Mouse (Mus musculus) brain, embryonic 14.5 days (tissue): ENCODE data around the gene Nsun2. TPM values are rescaled to one million over a fixed set of nuclear protein-coding genes. Genes with fewer than 3 reads are reported as not detected.

Source experiments
- DNase-seq: peaks from one replicate; pipeline ENCODE4 v3.0.0-alpha.2; 2011; ENCODE audit warnings: low read depth
- CTCF ChIP-seq: fragments of 200-500 bp; IDR thresholded peaks from 2 replicates; pipeline ENCODE4 v1.5.1; 2012; ENCODE audit warnings: inconsistent platforms, mild to moderate bottlenecking, moderate library complexity, borderline replicate concordance; ENCODE audit not compliant: insufficient read depth, insufficient read length; ENCODE audit errors: extremely low read depth
- POLR2A ChIP-seq: fragments of 200-500 bp; IDR thresholded peaks from 2 replicates; pipeline ENCODE4 v1.6.1; 2012; ENCODE audit warnings: mild to moderate bottlenecking, inconsistent platforms, borderline replicate concordance; ENCODE audit not compliant: poor library complexity, insufficient read depth, insufficient read length, severe bottlenecking; ENCODE audit errors: extremely low read depth
- polyA plus RNA-seq: library from polyadenylated mRNA; depleted of rRNA; stranded (reverse); fragments of >200 nt; gene quantifications from 2 replicates; pipeline ENCODE4 v1.2.3, GENCODE M21; 2012

Gene Nsun2
- polyA plus RNA-seq, 1 experiment: 79.8 TPM

- no peak for DNase-seq
- TF ChIP-seq POLR2A: no peak
- TF ChIP-seq CTCF: no peak
These were observed 8.2 kb downstream of the Nsun2 start for GRCm38 (mm10) chr13:69541776-69542175.

- DNase-seq: peak; percentile 31
These were observed 9.2 kb downstream of the Nsun2 start for GRCm38 (mm10) chr13:69542571-69543352.

GRCm38 (mm10) chr13:69543595-69543994, 10.0 kb downstream of the Nsun2 start:
- no peak for TF ChIP-seq POLR2A
- no peak for TF ChIP-seq CTCF
- DNase-seq: no peak

More at GRCm38 (mm10) chr13:69542571-69543352, 9.2 kb downstream of the Nsun2 start:
- TF ChIP-seq CTCF (no peak), POLR2A (no peak)

GRCm38 (mm10) chr13:69545019-69545418, 11.5 kb downstream of the Nsun2 start:
- peak; percentile 61; the same call in 1 of the 2 replicates for TF ChIP-seq CTCF
- TF ChIP-seq POLR2A: no peak
- peak; percentile 58 for DNase-seq

- no peak for DNase-seq
- no peak for TF ChIP-seq POLR2A
- TF ChIP-seq CTCF: no peak
These were observed 14.1 kb downstream of the Nsun2 start for GRCm38 (mm10) chr13:69547488-69548180.

- DNase-seq: no peak
- TF ChIP-seq CTCF (no peak), POLR2A (no peak)
These were observed 16.4 kb downstream of the Nsun2 start for GRCm38 (mm10) chr13:69549980-69550379.

- DNase-seq: no peak
- TF ChIP-seq CTCF: no peak
- no peak for TF ChIP-seq POLR2A
These were observed 17.3 kb downstream of the Nsun2 start for GRCm38 (mm10) chr13:69550831-69551230.

- TF ChIP-seq CTCF (peak; percentile 77), POLR2A (no peak)
- DNase-seq: peak; percentile 48
These were observed 19.5 kb downstream of the Nsun2 start for GRCm38 (mm10) chr13:69553024-69553423.

GRCm38 (mm10) chr13:69554255-69554654, 20.7 kb downstream of the Nsun2 start:
- DNase-seq: no peak
- TF ChIP-seq POLR2A (no peak), CTCF (no peak)

GRCm38 (mm10) chr13:69555045-69555444, 21.5 kb downstream of the Nsun2 start:
- TF ChIP-seq CTCF (no peak), POLR2A (no peak)
- DNase-seq: no peak

- TF ChIP-seq POLR2A (no peak), CTCF (no peak)
- no peak for DNase-seq
These were observed 22.5 kb downstream of the Nsun2 start for GRCm38 (mm10) chr13:69555957-69556482.

GRCm38 (mm10) chr13:69556728-69557127, 23.2 kb downstream of the Nsun2 start:
- DNase-seq: no peak
- TF ChIP-seq POLR2A (no peak), CTCF (no peak)

GRCm38 (mm10) chr13:69558098-69558660, 24.6 kb downstream of the Nsun2 start:
- TF ChIP-seq POLR2A (no peak), CTCF (no peak)
- DNase-seq: peak; percentile 61
